ENCODE assay signal across 20 mouse cellular contexts in the genomic region with DNA sequence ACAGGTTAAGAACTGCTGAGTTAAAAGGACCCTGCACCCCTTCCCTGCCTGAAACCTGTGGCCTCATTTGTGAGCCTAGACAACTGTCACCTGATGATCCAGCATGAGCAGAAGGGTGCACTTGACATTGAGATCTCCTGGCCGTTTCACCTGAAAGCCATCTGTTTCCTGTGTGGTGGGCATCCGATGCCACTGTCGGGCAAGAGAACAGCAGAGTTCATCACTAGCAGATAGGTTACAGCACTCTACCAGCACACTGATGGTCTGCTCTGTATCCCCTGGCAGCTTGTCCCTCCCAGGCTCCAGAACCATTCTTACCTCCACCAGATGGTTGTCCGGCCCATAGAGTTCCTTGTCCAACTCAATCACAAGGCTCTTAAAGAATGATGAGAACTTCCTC. TPM values are rescaled to one million over a fixed set of nuclear protein-coding genes. Genes with fewer than 3 reads are reported as not detected.
"Had no signal": no experiment of that assay in that cellular context is flagged by ENCODE, and none has a peak within 500 bp of the region (broad histone marks: within the 10 kb centered on the region; RNA-seq: fewer than 3 reads in every experiment).

No protein-coding gene starts in this region.

- H3K27ac ChIP-seq: lung, embryonic 15.5 days; macrophage; midbrain, embryonic 13.5 days; midbrain, embryonic 15.5 days; neural tube, embryonic 12.5 days; stomach, embryonic 15.5 days; stomach, postnatal 0 days had no signal

- H3K27me3 ChIP-seq: lung, embryonic 15.5 days; megakaryocyte, embryonic 14.5 days; midbrain, embryonic 13.5 days; midbrain, embryonic 15.5 days; neural tube, embryonic 12.5 days; stomach, embryonic 15.5 days had no signal

- H3K4me3 ChIP-seq: lung, embryonic 15.5 days; midbrain, embryonic 13.5 days; midbrain, embryonic 15.5 days; neural tube, embryonic 12.5 days; stomach, embryonic 15.5 days had no signal

- DNase-seq: lung, adult 2 months; lung, postnatal 14 days; lung, postnatal 36 days; right cerebral cortex, postnatal 14 days; thymus, adult 2 months; thymus, postnatal 25 days; thymus, postnatal 4 days had no signal

RNA-seq across cellular contexts. Expression of a gene that starts 10.9 kb away (rescaled TPM):
- polyA plus RNA-seq: neural tube, embryonic 14.5 days had no signal

RNA-seq across cellular contexts. Expression of a gene that starts 36.1 kb away (rescaled TPM):
- polyA plus RNA-seq: lung, embryonic 15.5 days; lung, postnatal 0 days; macrophage; midbrain, embryonic 11.5 days; midbrain, embryonic 13.5 days; midbrain, embryonic 15.5 days; midbrain, postnatal 0 days; neural tube, embryonic 12.5 days; neural tube, embryonic 14.5 days; stomach, embryonic 15.5 days; stomach, postnatal 0 days; testis, adult 2 months had no signal
